Mouse (Mus musculus) limb, embryonic 14.5 days (tissue): ENCODE data around the gene Sorcs3. TPM values are rescaled to one million over a fixed set of nuclear protein-coding genes. Genes with fewer than 3 reads are reported as not detected.

Experiments
- ATAC-seq: fragments of 200-750 bp; cut with Nextera tagmentation; 2 replicates; pipeline ENCODE4 v1.8.0; 2017; ENCODE audit warnings: low read depth, moderate number of reproducible peaks, moderate TSS enrichment; ENCODE audit not compliant: low FRiP score
- DNase-seq: peaks from one replicate; pipeline ENCODE4 v3.0.0-alpha.2; 2015; ENCODE audit warnings: low spot score
- H3K27ac ChIP-seq: fragments of 300-500 bp; sonication (generic); replicated peaks from 2 replicates; pipeline ENCODE4 v1.5.1; 2014; ENCODE audit warnings: low read depth, mild to moderate bottlenecking, low read length, moderate library complexity, mixed read lengths
- H3K27me3 ChIP-seq: fragments of 300-500 bp; sonication (generic); 2 replicates; pipeline ENCODE4 v1.6.1; 2014; ENCODE audit warnings: low read length, mixed read lengths; ENCODE audit not compliant: control insufficient read depth, insufficient read depth
- H3K36me3 ChIP-seq: fragments of 300-500 bp; sonication (generic); 2 replicates; pipeline ENCODE4 v1.6.1; 2014; ENCODE audit warnings: mild to moderate bottlenecking, low read length, moderate library complexity, mixed read lengths; ENCODE audit not compliant: control insufficient read depth, insufficient read depth
- H3K4me1 ChIP-seq: fragments of 300-500 bp; sonication (generic); 2 replicates; pipeline ENCODE4 v1.6.1; 2014; ENCODE audit warnings: antibody characterized with exemption, low read length, mixed read lengths; ENCODE audit not compliant: control insufficient read depth, insufficient read depth
- H3K4me2 ChIP-seq: fragments of 300-500 bp; sonication (generic); replicated peaks from 2 replicates; pipeline ENCODE4 v1.6.1; 2014; ENCODE audit warnings: low read depth, mild to moderate bottlenecking, low read length, moderate library complexity; ENCODE audit not compliant: severe bottlenecking
- H3K4me3 ChIP-seq: fragments of 300-500 bp; sonication (generic); replicated peaks from 2 replicates; pipeline ENCODE4 v1.5.1; 2014; ENCODE audit warnings: low read length
- H3K9ac ChIP-seq: fragments of 300-500 bp; sonication (generic); 2 replicates; pipeline ENCODE4 v1.6.1; 2014; ENCODE audit warnings: mild to moderate bottlenecking, low read depth, low read length, moderate library complexity; ENCODE audit not compliant: severe bottlenecking
- H3K9me3 ChIP-seq: fragments of 300-500 bp; sonication (generic); 2 replicates; pipeline ENCODE4 v1.6.1; 2016; ENCODE audit warnings: low read length; ENCODE audit not compliant: control insufficient read depth
- POLR2A ChIP-seq: fragments of 200-500 bp; IDR thresholded peaks from 2 replicates; pipeline ENCODE4 v1.8.0; 2012; ENCODE audit warnings: inconsistent platforms, mild to moderate bottlenecking, moderate library complexity, borderline replicate concordance; ENCODE audit not compliant: insufficient read depth, insufficient read length; ENCODE audit errors: extremely low read depth
- WGBS: fragments of 180-500 bp; shearing (Covaris S2); extraction: QIAGEN DNeasy Blood & Tissue Kit; methylation state at CpG from one replicate; pipeline ENCODE4 v1.1.7; 2014; 5-methylcytosine and 5-hydroxymethylcytosine counted together
- polyA plus RNA-seq, 2 experiments: library from polyadenylated mRNA; depleted of rRNA in 1 of 2; stranded (reverse) in 1 of 2; unstranded in 1 of 2; fragments of >200 nt; fragmentation: Nextera tagmentation in 1 of 2; extraction: Ambion mirVana in 1 of 2; gene quantifications; 2 replicates each; pipeline versions ENCODE4 v1.2.1 to v1.2.3; 2012 to 2014

The Sorcs3 gene
- polyA plus RNA-seq, 2 experiments = 3.0 to 3.1 TPM

DNA sequence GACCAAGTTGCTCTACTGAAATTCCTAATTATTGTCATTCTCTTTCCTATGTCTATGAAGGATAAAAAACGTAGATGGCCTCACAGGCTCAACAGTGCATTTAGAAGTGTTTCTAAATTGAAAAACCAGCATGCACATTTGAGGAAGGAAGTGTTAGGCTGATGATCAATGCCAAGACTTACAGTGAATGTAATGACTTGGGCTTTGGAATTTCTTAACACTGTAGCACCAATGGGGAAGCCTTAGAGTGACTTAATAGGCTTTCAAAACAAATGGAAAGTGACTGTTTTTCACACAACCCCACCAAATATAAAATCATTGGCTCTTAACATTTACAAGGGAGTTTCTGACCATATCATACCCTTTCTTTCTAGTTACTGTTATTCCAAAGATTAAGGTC lies 232.6 kb downstream of the Sorcs3 start:
- Histone ChIP-seq H3K36me3 (no peaks in the 10 kb centered on the region), H3K9me3 (no peaks in the 10 kb centered on the region), H3K27ac (no peak overlapping the region), H3K4me3 (no peak overlapping the region), H3K4me2 (no peak overlapping the region), H3K27me3 (no peaks in the 10 kb centered on the region), H3K9ac (no peak overlapping the region), H3K4me1 (no peaks in the 10 kb centered on the region)
- whole genome bisulfite sequencing = 76% methylated on average over 1 of the region's 1 CpGs
- ATAC-seq (no peak), DNase-seq (no peak)
- TF ChIP-seq POLR2A = no peak

DNA sequence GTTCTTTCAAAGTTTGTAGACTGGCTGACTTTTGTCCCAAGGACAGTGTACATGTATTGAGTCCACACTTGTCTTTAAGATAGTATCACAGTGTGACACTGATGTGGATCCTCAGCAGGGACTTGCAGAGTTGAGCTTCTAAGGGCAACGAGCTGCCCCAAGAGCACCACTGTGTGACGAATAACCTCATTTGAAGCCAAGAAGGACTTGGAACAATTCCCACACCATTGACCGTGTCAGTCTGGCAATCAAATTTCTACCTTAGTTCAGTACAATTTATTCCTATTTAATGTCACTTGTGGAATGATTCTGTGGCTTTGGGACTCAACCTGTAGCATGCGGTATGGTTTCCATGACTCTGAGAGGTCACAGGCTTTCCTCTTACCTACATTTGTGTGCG lies 255.3 kb downstream of the Sorcs3 start:
- 85% methylated on average over 5 of the region's 5 CpGs for WGBS
- Histone ChIP-seq H3K27me3 (no peaks in the 10 kb centered on the region), H3K4me3 (no peak overlapping the region), H3K9me3 (no peaks in the 10 kb centered on the region), H3K4me2 (no peak overlapping the region), H3K9ac (no peak overlapping the region), H3K4me1 (0 out of 2 replicates have a peak, but pooled peaks cover 4% of the 10 kb centered on the region), H3K27ac (no peak overlapping the region), H3K36me3 (no peaks in the 10 kb centered on the region)
- no peak for DNase-seq
- TF ChIP-seq POLR2A = no peak
- no peak for ATAC-seq

DNA sequence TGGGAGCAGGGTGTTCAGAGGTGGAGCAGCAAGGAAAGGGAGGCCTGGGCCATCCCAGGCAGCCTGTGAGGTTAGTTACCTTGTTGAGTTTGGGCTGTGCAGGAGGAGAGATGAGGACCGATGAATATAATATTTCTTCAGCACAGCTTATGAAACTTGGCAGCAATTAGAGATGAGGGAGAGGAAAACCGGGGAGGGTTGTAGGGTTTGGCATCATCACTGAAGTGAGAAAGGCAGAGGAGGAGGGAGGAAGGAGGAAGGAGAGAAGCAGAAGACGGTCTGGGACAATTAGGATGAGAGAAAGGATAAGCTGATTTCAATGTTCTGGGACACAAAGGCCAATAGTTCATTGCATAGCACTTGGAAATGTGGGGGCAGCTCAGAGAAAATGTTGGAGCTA lies 256.6 kb downstream of the Sorcs3 start:
- Histone ChIP-seq H3K27me3 (no peaks in the 10 kb centered on the region), H3K9me3 (no peaks in the 10 kb centered on the region), H3K36me3 (no peaks in the 10 kb centered on the region), H3K27ac (no peak overlapping the region), H3K4me2 (no peak overlapping the region), H3K9ac (no peak overlapping the region), H3K4me3 (no peak overlapping the region), H3K4me1 (0 out of 2 replicates have a peak, but pooled peaks cover 4% of the 10 kb centered on the region)
- WGBS = 74% methylated on average over 3 of the region's 3 CpGs
- no peak for TF ChIP-seq POLR2A
- DNase-seq = no peak
- no peak for ATAC-seq

DNA sequence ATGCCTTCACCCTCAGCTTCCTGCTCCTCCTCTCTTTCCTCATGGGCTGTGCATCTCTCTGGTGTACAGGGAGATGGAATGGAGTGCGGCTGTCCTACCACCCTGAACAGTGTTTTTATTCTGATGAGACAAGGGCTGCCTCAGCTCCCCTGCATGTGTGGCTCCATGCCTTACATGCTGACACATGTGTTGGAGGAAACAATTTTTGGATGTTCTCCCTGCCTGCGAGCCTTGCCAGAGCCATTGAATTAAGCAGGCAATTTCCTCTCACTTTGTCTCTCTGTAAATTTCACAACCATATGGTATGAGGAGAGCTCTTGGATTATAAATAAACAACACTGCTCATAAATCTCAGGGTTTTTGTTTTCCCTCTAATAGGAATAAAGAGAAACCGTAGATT lies 257.7 kb downstream of the Sorcs3 start:
- Histone ChIP-seq H3K9me3 (no peaks in the 10 kb centered on the region), H3K9ac (no peak overlapping the region), H3K27me3 (no peaks in the 10 kb centered on the region), H3K36me3 (no peaks in the 10 kb centered on the region), H3K4me3 (no peak overlapping the region), H3K4me1 (0 out of 2 replicates have a peak, but pooled peaks cover 4% of the 10 kb centered on the region), H3K4me2 (no peak overlapping the region), H3K27ac (no peak overlapping the region)
- DNase-seq (no peak), ATAC-seq (no peak)
- no peak for TF ChIP-seq POLR2A
- WGBS = 57% methylated on average over 3 of the region's 3 CpGs

DNA sequence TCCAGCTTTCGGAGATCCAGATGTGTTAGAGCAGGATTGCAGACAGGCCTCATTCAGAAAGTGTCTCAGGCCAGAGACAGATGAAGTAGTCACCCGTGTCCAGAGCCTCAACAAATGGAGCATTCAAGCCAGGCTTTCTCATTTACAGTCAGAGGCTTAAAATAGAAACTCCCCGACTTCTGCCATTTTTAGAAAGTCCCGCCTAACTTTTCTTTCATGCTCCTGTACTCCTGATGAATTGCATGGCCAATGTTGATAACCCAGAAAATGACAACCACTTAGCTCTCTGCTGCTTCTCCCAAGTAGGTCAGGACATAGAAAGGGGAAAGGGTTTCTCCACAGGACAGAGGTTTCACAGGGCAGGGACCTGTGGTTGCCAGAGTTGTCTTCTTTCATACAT lies 261.6 kb downstream of the Sorcs3 start:
- WGBS = 59% methylated on average over 4 of the region's 4 CpGs
- Histone ChIP-seq H3K27ac (no peak overlapping the region), H3K4me3 (no peak overlapping the region), H3K4me2 (no peak overlapping the region), H3K9ac (no peak overlapping the region), H3K9me3 (no peaks in the 10 kb centered on the region), H3K27me3 (no peaks in the 10 kb centered on the region), H3K4me1 (peaks cover 8% of the 10 kb centered on the region; the same call in 1 of the 2 replicates), H3K36me3 (no peaks in the 10 kb centered on the region)
- DNase-seq (no peak), ATAC-seq (no peak)
- TF ChIP-seq POLR2A = no peak
